Mouse (Mus musculus): ENCODE data around the gene Nedd4. TPM values are rescaled to one million over a fixed set of nuclear protein-coding genes. Genes with fewer than 3 reads are reported as not detected.

Gene Nedd4
- total RNA-seq, 1 experiment from 2014 or later: 493 TPM

GRCm38 (mm10) chr9:72724491-72725221, 62.5 kb downstream of the Nedd4 start:
- DNase-seq: no peak

- DNase-seq: peak; percentile 81
These were observed 71.8 kb downstream of the Nedd4 start for GRCm38 (mm10) chr9:72733966-72734365.

DNA sequence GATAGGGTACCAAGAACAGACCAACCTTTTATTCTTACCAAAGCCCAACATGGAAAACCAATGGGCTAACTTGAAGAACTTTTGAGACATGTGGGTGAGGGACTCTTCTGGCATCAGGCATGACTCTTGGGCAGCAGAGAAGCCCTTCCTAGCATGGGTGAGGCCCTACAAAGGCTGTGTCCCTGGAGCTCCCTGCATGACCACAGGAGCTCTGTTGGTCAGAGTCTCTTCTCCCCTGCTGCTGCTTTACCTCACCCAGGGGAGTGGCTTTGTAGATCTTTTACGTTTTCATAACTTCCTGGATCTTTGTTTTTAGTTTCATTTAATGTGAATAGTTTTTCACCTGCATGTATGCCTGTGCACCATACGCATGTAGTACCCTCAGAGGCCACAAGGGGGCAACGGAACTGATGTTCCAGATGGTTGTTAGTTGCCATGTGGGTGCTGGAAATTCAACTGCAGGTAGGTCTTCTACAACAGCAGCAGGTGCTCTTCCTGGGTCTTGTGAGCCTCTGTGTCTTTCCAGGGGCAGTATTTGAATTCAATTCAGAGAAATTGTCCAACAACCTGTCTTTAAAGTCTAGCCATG, 73.8 kb downstream of the Nedd4 start:
- DNase-seq: peak; percentile 77

DNA sequence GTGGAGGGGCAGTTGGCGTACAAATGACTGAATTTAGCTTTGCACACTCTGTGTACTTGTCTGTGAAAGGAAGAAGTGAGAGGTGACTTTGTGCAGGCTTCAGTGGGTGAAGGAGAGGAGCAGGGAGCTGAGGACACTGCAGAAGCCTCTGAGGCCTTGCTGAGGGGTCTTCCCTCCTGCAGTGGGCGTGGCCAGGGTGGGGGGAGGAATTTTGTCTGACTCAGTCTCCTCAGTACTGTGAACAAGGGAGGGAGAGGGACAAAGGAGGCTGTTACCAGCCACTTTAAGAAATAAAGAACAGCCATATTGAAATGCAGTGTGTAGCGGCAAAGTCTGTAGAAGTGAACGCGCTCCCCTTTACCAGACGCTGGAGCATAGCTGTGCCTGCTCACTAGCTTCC, 79.1 kb downstream of the Nedd4 start:
- DNase-seq: no peak

DNA sequence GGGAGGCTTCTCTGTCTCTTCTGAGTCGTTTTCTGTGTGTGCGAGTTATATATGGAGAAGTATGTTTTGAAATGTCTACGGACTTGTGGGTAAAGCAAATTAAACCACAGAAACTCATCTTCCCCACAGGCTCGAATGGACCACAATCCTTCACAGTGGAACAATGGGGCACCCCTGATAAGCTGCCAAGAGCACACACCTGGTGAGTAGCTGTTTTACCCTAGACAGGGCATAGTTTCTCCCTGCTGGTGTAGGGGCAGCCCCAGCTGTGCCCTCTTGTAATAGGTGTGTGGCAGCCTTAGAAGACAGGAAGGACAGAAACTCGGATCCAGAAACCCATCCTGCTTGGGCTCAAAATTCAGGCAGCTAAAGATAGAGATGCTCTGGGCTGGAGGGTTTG, 84.1 kb downstream of the Nedd4 start:
- no peak for DNase-seq

- DNase-seq: no peak
These were observed 88.1 kb downstream of the Nedd4 start for GRCm38 (mm10) chr9:72750272-72750671.

DNA sequence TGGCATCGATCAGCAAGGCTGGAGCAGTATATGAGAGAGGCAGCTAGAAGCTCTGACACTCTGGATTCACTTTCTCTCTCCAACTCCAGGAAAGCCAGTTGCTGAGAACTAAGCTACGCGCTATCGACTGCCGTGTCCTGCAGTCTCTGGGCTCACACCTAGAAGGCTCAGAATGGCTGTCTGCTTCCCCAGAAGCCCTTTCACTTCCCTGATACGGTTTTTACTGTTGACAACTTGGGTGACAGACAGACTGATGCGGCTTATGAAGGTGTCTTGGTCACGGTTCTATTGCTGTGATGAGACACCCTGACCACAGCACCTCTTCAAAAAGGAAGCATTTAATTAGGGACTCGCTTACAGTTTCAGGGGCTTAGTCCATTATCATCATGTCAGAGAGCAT, 90.5 kb downstream of the Nedd4 start:
- no peak for DNase-seq

DNA sequence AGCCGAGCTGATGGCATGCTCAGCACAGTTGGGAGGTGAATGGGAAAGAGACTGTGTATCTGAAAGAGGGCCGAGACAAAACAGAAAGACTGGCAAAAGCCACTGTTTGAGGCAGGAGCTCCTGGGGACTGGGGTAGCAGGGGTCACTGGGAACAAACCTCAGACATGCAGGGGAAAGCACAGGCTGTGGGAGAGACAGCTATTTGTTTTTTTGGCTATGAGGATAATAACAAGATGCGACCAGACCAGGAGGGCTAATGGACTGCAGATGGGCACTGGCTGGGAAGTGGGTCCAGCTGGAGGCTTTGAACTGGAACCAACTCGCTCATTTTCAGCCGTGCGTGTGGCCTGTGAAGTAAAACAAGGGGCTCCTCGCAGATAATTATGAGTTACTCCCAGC, 91.6 kb downstream of the Nedd4 start:
- DNase-seq: no peak

- no peak for DNase-seq
These were observed 95.0 kb downstream of the Nedd4 start for GRCm38 (mm10) chr9:72757143-72757542.

- peak; percentile 42 for DNase-seq
These were observed 96.6 kb downstream of the Nedd4 start for GRCm38 (mm10) chr9:72758705-72759131.

DNA sequence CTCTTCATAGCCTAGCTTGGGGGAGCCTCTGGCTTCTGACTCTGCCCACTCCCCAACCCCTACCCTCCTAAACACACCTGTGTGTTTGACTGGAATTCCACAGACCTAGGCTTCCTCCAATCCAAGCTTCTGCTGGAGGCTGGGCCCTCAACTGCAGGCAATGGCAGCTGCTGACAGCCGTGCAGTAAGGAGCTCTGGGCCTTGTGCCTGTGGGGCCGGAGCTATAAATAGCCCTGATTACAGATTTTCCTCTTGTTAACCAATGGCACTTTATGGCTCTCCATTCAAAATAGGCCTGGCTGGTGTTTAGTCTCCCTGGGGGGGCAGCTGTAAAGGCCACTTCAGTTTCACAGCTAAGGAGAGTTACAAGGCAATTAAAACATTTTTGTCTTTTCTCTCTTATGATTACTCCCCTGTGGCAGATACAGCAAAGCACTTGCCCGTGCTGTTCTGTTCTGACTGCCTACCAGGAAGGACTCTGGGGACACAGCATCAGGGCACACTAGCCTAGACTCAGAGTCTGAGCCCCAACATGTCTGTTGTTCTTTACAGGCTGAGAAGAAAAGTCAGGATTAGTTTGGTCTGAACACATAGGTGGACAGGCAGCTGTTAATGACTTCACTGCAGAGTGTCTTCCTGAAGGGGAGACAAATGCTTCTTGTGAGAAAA, 101.0 kb downstream of the Nedd4 start:
- DNase-seq: peak; percentile 35

DNA sequence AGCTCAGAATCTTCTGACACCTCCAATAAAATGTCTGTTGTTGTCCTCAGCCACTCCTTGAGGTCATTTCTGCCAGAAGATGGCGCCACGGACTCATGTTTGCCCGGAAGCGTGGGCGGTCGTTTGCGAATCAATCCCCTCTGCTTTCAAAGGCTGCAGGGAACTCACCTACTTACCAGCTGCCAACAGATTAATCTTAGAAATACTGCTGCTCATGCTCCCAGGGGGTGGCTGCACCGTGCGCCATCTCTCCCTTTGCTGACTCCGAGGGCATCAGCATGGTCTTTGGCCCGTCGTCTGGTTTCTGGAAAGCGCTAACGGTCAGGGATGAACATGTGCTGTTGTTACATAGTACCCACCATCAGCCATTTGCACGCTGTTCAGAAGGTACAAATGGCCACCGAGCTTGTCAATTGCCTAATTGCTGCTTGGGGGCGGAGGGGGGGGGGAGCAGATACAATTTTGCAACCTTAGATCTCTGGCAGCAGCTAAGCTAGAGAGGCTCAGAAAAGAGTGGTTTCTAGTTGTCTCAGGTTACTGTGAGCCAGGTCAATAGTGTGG, 104.7 kb downstream of the Nedd4 start:
- peak; percentile 93 for DNase-seq

GRCm38 (mm10) chr9:72775022-72775421, 112.9 kb downstream of the Nedd4 start:
- no peak for DNase-seq

DNA sequence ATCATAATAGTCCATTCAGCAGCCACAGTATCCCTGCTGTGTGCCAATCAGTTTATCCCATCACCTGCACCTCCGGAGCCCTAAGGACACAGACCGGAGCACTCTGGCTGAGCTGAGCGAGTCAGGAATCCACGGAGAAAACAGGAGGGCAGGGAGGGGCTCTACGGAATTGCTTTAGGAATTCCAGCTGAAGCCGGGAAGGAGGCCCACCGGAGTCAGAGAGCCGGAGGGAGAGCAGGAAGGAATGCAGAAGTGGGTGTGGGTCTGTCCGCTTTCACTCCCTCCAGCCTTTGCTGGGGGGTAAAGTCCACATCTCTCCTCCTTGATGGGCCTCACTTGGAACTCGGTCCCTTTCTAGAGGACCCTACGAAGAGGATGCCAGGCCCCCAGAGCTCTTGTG, 116.9 kb downstream of the Nedd4 start:
- no peak for DNase-seq

GRCm38 (mm10) chr9:72779733-72780132, 117.6 kb downstream of the Nedd4 start:
- DNase-seq: no peak

GRCm38 (mm10) chr9:72780694-72781093, 118.5 kb downstream of the Nedd4 start:
- no peak for DNase-seq

GRCm38 (mm10) chr9:72781466-72781865, 119.3 kb downstream of the Nedd4 start:
- DNase-seq: no peak

GRCm38 (mm10) chr9:72782121-72782520, 120.0 kb downstream of the Nedd4 start:
- DNase-seq: no peak

DNA sequence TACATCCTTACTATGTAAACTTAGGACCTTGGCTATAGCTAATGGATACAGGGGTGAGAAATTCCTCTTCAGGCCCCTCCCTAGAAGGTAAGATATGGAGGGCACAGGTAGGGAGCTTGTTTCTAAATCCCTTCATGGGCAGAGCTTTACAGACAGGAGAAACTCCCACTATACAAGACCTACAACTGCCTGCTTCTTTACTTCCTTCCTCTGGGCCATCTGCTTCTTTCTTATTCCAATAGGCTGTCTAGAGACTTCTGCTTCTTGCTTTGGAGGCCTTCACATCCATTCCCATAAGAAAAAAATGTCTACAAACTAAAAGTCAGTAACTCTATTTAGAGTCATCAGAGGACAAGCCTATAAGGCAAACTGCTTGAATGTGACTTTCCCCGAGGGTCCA, 125.6 kb downstream of the Nedd4 start:
- no peak for DNase-seq

DNA sequence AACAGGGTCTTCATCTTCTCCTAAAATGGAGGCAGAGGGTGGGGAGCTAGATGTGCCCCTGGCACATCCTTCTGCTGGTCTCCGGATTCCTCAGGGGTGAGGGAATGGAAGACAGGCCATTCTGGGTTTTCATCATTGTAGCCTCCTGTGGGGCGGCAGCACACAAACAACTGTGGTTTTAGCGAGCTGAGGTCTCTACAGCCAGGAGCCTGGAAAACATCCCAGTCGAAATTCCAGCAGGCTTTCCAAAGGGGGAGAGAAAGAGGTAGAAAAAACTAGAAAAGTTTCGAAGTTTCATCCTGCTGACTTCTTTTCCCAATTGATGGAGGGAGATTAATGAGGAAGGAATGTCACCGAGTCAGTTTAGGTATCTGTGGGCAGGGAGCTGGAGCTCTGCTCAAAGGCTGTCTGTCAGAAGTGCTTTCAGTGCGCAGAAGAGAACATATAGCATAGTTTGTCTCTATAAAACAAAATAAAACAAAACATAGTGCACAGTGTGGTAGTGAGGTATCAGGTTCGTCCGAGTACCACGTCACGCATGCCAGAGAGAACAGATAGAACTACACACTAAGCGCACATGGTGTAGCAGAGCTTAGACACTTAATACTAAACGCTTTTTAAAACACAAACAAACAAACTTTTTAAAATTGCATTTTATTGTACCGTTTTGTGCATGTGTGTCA, 128.5 kb downstream of the Nedd4 start:
- DNase-seq: no peak

GRCm38 (mm10) chr9:72791213-72791582, 129.1 kb downstream of the Nedd4 start:
- peak; percentile 26 for DNase-seq

DNA sequence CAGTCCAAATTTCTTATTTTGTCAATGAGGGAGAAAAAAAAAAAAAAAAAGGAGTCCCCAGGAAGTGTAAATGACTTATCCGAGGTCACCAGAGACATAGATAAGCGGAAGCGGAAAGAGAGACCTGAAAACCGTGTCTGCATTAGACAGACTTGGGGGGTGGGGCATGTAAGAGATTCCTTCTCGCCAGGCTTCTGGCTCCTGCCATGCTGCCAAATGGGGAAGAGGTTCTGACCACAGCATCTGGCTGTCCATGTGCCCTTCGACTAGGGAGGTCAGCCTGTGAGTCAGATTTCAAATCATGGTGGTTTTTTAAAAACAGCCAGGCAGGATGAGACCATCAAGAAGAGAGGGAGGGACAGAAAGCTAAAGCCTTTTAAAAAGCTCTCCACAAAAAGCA, 129.5 kb downstream of the Nedd4 start:
- peak; percentile 80 for DNase-seq

GRCm38 (mm10) chr9:72795243-72795642, 133.1 kb downstream of the Nedd4 start:
- DNase-seq: no peak

Data from adrenal gland, postnatal 14 days (tissue).